Mouse (Mus musculus) monocyte, adult 2 months (primary cell): ENCODE measurements around the gene Rgs3.

Experiments
- DNase-seq, 2 experiments: peaks; one replicate each; pipeline ENCODE4 v3.0.0; 2022; ENCODE audit warnings: low spot score in 2 of 2, low read depth in 1 of 2

Rgs3 gene

DNA sequence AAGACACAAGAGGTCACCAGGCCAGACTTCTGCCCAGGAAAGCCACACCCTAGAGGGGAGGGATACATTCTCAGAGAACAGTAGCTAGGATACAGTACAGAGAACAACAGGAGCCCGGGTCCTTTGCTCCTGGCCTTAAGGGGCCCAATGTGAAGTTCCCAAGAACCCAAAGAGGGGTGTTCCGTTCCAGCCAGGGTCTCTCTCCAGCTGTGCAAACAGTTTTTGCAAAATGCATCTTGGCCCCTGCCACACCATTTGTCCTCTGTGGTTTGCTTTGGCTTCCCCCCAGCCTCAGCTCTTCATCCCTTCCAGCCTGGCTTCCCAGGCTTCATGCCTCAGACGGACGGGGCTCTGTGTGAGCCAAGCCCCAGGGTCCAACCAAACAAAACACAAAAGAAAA lies 44.4 kb downstream of the Rgs3 start:
- DNase-seq, result no peak

DNA sequence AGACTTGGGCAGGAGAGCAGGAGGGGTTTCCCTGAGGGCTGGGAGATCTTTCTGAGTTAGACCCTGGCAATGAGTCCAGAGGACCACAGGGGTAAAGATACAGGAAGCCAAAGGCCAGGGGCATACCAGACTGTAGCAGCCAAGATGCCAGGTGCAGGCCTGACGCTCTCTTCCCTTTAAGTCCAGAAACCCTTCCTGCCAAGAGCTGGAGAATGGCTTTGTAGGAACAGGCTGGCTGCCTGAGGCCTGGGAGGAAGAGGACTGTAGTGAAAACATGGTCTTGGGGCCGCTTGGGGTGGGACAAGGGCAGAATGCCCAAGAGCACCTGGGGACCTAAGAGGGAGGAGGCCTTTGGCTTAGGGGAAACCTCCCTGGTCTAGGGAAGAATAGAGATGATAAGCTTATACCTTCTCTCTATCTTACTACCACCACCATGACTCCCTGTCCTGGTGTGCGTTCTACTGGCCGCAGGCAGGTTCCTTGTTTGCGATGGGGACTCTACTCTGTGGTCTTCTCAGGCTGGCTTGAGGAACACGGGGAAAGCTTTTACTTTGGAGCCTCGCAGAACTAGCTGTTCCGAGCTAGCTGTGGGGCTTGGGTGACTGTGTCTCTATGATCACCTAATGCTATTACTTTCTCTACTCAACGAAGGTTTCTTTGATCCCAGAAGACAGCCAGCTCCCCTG lies 46.4 kb downstream of the Rgs3 start:
- no peak for DNase-seq

DNA sequence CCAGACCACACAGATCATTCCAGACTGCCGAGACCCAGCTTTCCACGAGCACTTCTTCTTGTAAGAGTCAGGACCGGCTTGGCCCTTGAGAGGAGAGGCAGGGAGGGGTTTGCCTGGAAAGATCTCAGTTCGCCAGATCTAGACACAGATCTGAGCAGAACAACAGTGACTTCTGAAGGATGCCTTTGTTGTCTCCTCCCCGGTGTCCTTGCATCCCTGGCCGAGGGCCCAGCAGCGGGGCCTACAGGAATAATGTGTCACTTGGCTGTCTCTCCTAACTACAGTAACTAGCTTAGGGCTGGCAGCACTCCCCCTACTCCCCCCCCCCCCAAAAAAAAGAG lies 46.9 kb downstream of the Rgs3 start:
- DNase-seq, result no peak

DNA sequence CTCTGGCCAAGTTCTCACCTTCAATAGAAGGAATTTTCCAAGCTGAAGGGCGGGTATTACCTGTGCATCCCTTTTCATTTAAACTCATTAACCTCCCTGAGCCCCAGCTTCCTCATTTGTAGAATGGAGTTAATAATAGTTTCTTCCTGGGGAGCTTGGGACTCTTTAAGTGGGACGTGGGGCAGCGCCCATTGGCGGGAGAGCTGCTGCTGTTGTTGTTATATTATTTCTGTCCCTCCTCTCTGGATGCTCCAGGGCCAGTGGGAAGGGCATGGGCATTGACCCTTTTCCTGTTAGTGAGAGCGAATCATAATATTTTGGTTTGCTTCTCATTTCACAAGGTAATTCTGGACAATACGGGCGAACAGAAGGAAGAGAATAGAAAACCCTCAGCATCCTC lies 47.3 kb downstream of the Rgs3 start:
- DNase-seq, result no peak

DNA sequence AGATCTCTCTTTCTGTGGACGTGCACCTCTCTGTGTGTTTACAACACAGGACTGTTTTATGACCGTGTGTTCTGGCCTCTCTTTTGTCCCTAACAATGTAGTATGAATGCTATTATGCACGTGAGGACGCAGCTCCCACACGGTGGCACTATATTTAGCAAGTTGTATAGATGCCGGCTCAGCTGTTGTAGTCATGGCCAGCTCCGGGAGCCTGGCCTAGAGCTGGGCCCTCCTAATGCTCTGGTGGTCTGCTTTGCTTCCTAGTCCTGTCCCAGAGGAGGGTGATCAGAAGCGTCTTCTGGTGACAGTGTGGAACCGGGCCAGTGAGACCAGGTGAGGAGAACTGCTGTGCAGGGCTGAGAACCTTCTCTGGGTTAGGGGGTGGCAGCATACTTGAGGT lies 47.7 kb downstream of the Rgs3 start:
- DNase-seq, result no peak

DNA sequence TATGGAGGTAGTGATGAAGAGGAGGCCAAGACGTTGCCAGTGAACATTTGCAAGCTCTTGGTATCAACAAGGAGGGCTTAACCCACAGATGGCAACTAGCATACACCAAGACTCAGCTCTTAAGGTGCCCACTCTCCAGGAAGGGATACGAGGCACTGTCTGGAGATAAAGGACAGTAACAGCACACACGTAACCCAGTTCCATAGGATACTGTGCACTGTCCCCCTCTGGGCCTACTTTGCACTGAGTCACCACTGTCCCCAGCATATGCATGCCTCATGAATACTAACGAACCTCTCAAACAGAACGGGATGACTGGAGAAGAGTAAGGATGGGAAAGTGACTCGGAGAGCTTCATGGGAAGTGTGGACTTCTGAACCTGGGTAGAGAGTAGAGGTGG lies 48.2 kb downstream of the Rgs3 start:
- no peak for DNase-seq

DNA sequence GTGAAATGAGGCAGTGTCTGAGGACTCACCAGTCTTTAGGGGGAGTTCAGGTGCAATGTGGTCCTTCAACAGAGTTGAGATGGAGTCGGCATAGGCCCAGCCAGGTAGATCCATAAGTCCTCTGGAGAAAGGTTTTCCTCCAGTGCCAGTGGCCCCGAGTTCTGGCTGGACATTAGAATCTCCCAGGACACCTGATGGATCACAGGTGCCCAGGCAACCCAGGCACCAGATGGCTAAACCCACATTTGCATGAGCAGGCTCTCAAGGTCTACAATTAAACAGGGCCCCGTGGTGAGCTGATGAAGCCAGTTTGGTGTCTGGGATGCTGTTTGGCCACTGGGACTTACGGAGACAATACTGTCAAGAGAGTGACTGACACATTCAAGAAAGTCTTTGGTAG lies 49.7 kb downstream of the Rgs3 start:
- no peak for DNase-seq

DNA sequence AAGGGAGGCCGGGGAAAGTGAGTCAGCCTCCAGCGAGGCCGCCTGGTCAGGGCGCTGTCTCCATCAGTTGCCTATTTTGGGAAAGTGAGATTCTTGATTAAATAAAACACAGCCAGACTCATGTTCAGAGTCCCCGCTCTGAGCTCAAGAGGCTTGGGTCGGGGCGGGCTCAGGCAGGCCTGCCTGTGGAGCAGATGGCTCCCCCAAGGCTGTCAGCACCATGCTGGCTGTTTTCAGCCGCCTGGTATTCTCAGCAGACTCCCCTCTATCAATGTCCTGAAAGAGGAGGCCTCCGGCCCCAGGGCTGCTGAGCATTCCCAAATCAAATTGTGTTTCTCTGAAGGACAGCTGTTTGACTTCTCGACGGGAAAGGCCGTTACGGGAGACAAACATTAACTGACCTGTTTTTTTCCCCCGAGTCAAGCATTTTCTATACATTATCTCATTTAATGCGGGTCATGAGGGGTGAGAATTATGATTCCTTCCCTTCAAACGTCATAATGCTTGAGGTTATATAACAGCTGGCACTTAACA lies 50.6 kb downstream of the Rgs3 start:
- no peak for DNase-seq

DNA sequence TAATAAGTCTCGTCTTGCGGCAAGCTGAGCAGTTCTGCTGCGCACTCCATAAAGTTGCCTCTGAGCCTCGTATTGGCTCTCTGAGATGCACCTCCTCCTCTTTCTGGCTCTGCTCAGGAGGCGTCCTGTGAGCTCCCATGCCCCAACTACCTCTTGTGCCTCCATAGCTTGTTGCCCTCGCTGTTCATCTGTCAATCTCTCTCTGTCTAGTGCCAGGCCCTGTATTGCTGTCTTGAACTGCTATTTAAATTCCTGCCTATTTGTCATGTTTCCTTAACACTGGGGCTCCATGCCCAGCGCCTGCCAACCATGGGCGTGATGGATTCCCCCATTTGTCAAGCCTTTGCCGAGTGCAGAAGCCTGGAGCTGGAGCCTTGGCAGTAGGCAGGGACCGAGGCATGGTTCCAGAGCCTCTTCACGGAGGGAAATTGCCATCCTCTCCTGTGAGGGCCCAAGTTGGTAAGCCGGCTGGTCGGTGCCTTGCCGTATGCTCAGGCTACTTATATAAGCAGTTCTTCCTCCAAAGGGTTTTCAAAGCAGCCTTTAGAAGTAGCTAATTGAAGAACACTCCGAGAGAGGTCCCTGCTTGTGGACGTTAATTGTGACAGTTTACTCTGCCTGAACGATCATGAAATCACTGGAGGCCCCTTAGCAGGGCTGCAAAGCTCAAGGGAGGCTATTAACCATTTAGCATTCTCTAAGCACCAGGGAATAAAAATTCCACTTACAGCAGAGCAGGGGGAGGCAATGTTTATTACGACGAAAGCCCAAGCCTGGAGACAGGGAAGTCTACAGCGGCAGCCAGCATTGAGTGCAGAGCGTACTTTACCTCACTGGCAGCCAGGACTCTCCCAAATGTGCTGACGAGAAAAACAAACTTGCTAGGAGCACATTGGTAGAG lies 53.2 kb downstream of the Rgs3 start:
- DNase-seq, result no peak

DNA sequence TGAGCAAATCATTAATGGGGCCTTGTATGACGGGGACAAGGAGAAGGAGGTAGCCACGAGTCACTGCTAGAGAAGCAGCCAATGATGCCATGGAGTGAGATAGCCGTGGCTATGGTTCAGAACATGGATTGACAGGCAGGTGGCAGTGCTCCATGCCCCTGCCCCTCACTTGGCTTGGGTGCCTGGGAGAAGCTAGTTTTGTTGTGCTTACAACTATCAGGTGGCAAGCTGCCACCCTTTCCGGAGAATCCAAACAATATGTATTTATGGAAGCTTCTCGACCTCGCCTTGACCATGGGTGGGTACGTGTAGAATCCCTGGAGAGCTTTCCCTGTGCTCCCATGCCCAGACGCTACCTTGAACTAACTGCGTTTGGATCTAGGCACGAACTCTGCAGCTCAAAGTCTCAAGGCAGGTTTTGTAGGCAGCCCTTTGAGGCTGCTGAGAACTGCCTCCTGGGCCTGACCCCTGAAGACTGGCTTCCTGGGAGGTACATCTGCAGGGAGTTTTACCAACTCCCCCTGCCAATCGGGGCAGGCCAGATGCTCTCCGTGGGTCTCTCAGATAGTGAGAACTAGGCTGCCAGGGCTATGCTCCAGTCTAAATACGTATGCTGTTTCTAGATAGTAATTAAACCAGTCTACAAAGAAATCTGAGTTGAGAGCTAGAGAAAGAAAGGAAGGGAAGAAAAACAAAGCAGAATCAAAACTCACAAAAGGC lies 54.2 kb downstream of the Rgs3 start:
- DNase-seq, result no peak

DNA sequence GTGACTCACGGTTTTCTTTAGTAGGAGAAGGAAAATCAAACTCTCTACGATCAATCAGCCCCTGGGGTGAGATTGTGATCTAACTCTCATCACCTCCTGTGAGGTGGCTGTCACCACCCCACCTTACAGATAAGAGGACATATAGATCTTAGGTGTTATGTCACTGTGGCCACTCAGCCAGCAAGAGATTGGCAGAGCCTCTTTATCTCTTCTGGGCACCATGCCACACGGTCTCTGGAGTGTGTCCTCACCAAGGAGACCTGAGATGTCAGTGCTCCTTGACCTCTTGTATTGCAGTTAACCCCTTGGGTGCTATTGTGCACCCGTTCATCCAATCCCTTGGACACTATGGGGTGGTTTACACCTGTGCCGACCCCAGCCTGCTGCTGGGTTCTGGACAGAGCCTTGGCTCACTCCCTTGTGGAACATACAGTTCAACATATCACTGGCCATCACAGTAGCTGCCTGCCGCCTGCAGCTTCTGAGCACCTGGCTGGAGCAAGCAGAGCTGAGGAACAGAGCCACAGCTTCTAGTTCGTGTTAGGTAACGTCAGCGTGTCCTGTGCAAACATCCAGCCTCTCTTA lies 58.3 kb downstream of the Rgs3 start:
- DNase-seq, result no peak

DNA sequence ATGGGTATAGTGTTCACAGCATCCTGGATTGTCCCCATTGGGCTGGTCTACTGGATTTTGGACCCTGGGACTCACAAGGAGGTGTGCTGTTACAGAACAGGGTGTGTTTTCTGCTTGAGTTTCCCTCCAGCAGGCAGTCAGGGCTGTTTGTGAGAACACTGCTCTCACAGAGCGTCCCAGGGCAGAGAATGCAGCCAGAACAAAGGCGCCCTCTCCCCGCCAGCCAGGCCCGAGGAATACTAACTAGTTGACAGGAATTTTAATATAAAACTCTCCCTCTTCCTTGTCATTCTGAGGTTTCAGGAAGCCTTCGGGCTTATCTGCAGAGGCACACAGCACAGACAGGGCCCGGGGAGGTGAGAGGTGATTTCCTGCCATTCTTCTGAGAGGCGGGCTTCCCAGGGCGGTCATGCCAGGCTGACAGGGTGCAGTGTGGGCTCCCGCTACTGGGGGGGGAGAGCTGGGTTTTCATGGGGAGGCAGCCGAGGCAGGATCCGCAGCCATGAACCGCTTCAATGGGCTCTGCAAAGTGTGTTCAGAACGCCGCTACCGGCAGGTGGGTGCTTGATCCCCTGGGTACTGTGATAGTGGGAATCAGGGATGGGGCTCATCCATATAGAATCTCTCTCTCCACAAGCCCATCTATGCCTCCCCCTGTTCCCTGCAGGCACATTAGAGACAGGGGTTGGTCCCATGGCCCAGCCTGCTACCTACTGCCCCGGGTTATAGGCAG lies 59.8 kb downstream of the Rgs3 start:
- no peak for DNase-seq

DNA sequence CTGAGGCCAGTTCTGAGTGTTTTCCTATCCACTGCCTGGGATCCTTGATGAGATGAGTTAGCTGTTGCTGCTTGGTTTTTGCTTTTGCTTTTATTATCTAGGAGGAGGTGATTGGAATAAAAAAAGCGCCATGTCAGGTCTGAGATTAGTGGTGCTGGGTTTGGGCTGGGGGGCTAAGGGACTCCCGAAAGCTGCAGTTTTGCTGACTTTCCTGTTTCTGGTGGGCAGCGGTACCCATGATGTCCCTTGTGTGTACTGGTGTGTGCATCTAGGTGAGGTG lies 60.3 kb downstream of the Rgs3 start:
- DNase-seq, result no peak

DNA sequence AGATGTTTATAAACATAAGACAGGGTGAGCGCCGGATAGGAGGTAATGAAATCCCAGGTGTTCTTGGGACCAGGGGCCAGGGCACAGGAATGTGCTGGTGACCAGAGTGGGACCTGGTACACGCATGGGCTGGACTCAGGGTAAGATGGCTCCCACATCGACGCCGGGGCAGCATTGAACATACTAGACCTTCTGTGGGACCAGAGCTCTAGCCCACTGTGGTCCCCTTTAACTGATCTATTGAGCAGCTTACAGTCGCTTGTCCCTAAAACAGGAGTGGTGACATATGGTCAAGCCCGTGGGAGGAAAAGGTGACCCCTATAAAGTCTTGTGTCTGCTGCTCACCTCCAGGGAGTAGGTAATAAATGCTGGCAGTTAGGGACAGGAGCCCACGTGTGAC lies 61.5 kb downstream of the Rgs3 start:
- no peak for DNase-seq

DNA sequence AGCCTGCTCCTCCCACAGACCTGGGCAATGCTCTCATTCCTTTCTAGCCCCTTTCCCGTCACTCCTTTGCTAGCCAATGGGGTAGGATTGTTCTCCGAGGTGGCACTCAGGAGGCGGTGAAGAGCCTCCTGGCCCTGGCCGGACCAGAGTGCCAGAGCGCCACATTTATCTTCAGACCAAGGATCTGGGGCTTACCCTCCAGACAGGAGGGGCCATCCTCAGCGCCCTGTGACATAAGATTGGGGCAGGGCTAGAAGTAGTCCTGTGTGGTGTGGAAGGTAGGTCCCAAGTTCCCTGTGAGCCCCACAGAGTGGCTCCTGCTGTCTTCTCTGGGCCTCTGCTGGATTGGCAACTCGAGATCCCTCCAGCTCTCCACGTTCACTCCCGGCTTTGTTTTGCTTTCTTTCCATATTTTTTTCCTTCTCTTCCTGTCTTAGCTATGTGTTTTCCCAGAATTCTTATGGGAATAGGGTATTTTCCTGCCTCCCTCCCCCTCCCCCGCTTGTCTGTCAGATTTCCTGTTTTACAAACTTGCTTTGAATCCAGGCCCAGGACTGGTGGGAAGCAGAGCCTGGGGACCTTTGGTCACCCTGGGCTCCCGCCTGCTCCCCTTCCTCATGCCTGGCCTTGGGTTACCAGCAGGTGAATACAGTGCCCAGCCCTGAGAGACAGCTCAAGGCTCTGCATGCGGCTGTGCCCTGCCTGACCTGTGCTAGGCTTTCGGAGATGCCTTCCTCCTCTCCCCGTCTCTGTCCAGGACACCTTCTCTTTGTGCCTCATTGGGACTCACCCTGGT lies 62.4 kb downstream of the Rgs3 start:
- DNase-seq, result no peak

DNA sequence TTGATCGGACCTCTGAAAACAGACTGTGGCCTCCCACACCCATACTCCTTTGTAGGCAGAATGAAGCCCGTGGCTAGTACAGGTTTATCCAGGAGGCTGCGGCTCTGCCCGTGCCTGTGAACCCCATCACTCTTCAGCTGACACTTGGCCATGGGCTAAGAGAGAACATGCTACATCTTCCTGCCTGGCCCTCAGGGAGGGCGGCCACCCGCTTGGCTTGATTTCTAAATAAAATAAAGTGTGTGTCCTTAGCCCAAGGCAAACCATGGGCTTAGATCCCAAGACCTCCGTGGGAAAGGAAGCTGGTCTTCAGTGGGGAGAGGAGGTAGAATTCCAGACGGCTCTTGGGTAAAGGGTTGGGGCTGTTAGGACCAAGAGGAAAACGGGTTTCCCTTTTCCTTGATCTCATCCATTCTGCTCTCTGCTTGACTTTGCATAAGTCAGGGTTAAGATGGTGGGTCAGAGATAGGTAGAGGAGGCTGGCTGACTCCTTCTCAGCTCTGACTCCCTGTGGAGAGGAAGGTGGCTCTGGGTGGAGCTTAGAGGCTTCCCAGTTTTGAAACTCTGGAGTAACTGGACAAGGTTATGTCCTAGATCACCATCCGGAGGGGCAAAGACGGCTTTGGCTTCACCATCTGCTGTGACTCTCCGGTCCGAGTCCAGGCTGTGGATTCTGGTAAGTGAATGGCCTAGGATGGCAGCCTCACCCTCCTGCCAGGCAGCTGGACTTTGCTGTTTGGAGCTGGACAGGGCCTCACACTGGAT lies 63.8 kb downstream of the Rgs3 start:
- DNase-seq, result no peak

DNA sequence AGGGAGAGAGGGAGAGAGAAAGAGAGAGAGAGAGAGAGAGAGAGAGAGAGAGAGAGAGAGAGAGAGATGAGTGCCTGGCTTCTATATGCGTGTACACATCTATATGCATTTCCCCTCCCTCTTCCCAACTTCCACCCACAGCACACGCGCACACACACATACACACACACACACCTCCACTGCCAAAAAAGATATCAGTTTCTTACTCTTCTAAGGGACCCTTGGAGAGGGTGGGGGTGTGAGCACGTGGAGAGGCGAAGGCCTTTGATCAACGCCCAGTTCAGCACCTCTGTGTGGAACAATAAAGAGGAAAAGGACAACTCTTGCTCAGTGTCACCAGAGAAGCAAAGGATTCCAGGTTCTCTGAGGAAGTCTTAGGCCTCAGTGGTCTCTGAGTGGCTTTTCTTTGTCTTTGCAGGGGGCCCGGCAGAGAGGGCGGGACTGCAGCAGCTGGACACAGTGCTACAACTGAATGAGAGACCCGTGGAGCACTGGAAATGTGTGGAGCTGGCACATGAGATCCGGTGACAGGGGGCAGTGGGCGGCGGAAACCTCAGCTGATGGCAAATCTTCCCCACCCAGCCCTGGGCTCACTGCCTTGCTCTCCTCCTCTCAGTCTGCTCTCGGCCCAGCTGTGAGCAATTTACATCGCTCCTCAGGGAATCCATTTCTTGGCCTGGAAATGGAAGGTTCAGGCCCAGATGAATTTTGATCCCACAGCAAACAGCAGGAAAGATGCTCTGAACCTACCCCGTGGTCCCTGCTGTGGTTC lies 65.2 kb downstream of the Rgs3 start:
- DNase-seq, result no peak

DNA sequence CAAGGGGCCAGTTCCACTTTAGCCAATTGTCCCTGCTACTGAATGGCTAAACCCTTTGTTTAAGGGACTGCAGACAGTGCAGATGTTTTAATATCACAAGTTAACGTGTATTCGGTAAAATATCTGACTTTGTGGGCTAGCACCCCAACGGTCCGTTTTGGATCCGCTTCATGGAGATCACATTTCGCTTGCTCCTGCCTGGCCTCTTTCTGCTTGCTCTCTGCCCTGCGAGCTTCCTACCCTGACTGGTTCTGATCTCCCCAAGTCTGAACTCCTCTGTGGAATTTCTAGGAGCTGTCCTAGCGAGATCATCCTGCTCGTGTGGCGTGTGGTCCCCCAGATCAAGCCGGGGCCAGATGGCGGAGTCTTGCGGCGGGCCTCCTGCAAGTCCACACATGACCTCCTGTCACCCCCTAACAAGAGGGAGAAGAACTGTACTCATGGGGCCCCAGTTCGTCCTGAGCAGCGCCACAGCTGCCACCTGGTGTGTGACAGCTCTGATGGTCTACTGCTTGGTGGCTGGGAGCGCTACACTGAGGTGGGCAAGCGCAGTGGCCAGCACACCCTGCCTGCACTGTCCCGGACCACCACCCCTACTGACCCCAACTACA lies 65.9 kb downstream of the Rgs3 start:
- DNase-seq, result no peak
